Mouse (Mus musculus) spleen, postnatal 36 days (tissue): ENCODE results near the gene Cldn24.

Source experiments
- DNase-seq, 2 experiments: peaks; one replicate each; pipeline ENCODE4 v3.0.0; 2022; ENCODE audit warnings: low spot score in 2 of 2, mixed read lengths in 1 of 2

Cldn24 gene

DNA sequence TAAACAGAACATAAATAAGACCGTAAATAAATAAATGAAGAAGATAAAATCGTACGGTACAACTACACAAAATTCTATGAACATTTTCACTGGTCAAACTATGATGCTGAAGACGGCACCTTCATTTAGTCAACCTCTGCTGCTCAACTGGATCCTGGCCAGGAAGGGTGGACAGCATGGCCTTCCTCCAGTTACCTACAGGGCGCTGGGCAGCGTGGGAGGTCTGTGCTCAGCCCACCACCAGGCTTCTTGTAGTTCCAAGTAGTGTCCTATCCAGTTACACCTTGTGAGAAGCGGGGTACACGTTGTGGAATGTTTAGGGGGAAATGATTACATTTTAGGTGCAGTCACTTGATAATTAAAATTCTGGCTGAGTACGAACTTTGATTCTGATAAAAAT is 5.0 kb downstream of the Cldn24 start:
- no peak for DNase-seq

DNA sequence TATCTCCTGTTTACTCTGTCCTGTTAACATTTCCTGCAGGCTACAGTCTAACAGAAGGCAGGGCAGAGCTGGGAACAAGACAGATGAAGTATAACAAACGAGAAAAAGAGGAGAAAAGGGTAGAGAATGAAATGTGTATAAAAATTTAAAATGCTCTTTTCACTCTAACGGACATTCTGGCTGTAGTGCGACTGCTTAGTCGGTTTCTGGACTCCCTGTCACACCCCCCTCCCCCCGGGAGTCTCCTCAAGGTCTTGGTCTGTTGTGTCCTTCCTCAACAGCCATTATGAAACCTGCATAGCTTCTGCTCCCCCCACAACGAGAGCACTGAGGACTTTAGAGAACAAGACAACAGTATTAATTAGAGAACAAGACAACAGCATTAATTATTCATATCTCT is 10.7 kb downstream of the Cldn24 start:
- no peak for DNase-seq

DNA sequence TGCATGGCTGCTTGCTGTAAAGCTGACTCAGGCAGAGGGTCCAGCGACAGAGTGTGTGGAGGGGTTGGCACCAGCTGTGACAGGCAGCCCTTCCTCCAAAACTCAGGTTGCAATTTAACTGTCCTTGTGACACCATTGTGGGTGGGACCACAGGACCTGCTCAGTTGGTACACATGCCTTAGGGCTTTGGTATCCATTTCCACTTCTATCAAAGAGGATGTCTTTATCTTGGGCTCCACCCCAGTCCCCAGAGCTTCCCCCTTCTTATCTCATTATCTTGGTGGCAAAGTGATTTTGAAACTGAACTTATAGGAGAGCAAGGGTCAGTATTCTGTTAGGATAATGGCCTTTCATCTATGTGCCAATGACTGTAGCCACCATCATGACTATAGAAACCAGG is 12.0 kb downstream of the Cldn24 start:
- no peak for DNase-seq

DNA sequence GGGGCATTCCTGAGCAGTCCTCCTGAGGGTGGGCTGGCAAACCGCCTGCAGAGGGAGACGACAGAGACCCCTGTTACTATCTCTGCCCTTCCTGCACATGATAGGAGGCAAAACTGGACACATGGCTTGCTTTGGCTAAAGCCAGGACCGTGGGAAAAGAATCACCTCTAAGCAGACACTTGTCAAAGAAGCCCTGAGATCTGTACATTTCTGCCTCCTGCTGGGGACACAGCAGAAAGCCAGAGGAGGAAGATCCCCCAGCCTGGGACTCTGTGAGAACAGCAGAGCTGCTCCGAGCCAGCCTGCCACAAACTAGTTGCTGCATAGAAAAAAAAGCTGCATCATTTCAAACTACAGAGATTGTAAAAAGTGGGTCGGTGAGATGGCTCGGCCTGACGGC is 21.1 kb downstream of the Cldn24 start:
- no peak for DNase-seq

DNA sequence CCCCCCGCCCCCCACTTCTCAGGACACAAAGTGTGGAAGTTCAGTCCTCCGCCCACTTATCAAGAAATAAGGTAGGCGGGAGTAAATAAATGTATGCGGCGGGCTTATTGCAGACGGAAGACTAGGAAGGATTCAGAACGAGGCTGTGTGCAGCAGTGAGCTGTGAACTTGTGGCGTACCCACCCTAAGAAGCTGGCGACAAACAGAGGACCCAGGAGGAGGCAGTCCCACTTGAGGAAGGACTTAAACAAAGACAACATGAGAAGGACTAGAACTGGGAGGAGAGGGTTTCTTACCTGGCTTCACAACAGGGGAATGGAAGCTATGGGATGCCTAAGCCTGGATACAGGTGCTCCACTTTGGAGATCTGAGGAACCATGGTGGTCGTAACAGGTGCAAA is 21.7 kb downstream of the Cldn24 start:
- DNase-seq, result no peak

DNA sequence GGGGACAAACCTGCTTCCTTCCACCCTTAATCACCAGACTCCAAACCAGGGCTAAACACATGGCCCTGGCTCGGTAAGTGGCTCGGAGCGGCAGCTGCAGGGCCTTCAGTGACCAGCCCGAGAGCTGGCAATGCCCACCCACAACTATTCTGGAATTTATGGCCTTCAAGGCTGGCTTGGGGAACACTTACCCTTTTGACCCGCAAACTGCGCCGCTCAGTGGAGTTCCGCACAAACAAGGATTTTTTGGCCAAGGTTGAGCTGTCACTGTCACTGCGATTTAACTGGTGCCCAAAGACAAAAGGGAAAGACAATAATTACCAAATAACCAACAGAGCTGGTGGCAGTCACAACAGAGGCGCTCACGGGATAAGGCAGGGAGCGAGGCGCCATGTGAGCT is 24.0 kb downstream of the Cldn24 start:
- no peak for DNase-seq

DNA sequence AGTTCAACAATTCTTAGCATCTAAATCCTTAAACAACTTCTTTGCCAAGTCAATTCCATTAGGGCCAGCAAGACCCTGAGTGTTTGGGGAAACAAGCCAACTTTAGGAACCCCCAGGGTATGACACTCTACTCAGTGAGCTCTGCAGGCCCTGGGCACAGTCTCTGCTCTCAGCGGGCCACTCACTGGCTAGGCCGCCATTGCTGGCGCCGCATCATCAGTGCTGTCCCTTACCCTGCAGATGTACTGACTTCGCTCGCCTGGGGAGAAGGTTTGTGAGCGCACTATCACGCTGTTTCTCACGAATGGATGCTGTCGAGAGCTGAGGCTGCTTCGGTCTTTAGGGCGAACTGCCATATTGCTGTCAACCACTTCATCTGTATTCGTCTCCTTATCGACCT is 25.2 kb downstream of the Cldn24 start:
- no peak for DNase-seq

DNA sequence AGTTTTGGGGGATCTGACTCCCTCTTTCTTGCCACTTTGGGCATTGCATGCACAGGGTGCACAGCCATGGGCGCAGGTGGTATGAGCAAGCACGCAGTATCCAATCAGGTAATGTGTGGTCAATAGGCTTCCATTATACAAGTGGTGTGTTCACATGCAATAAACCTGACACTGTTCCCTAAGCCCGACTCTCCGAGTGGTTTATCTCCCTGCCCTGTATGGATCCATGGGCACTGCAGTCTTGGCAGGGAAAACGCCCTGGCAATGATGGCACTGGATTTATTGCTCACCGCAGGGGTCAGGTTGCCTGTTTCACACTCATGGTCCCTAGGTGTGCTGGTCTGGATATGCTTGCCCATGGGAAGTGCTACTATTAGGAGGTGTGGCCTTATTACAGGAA is 26.0 kb downstream of the Cldn24 start:
- DNase-seq, result no peak

DNA sequence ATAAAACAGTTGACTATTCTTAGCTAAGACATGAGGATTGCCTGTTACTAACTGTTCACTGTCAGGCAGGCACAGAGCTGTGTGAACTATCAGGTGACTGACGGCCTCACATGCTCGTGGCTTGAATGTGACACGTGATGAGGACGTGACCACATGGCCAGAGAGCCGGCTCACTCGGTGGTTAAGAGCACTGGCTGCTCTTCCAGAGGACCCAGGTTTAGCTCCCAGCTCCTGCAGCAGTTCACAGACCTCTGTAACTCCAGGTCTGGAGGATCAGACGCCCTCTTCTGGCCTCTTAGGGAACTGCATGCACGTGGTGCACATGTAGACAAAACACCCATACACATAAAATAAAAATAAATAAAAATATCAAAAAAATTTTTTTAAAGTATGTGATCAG is 27.9 kb downstream of the Cldn24 start:
- no peak for DNase-seq

DNA sequence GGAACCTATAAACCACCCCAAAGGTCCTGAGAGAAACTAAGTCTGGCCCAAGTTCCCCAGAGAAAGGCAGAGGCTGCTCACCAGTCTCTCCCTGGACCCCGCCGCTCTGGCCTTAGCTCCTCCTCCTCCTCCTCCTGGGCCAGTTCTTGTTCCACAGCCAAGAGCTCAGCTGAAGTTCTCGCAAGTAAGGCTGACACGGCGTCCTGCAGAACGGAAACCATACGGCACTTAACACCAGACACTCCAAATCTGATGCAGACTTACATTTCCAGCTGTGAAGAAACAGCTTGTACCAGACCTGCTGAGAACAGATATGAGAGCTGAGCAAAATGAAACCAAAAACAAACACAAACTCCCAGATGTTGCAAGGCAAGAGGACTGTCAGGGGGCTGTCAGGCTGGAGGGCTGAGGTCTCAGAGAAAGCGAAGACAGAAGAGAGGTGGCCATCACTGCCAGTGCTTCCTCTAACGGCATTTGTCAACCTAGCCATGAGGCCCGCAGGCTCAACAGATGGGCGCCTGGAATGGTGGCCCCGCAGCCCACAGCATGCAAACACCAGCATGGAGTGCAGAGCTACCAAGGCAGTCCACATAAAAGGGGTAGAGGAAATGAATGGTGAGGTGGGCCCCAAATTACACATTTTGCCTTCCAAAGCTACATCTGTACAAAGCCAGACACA is 30.0 kb downstream of the Cldn24 start:
- DNase-seq, result peak; percentile 14 to 20

DNA sequence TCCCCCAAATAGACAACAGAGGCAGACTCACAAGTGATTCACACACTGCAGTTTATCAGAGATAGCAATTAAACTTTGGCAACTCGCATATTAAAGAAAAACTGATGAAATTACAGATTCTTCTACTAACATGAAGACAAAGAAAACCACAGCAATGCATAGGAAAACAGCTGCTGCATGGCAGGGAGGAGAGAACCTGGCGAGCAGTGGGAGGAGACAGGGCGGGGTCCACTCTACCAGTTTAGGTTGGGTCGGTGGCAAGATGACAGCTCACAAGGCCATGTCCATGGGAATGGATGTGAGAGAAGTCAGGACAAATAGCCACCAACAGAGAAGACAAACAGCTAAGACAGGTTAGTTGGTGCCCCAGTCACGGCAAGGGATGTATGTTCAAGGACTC is 30.8 kb downstream of the Cldn24 start:
- DNase-seq, result no peak

DNA sequence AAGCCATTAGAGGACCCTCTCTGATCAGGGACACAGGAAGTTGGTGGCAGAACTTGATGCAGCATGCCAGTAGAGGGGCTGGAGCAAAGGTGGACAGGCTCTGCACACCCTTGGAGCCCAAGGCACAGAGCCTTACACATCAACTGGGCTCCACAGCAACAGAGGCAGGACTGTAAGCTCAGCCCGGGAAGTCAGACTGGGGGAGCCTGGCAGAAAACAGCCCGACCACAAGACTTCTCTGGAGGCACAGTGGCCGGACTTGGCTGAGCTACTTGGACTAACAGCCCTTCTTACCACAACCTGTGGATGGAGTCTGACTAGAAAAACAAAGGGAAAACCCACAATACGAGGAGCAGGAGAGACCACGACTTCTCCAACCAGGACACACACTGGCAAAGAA is 31.4 kb downstream of the Cldn24 start:
- DNase-seq, result no peak

DNA sequence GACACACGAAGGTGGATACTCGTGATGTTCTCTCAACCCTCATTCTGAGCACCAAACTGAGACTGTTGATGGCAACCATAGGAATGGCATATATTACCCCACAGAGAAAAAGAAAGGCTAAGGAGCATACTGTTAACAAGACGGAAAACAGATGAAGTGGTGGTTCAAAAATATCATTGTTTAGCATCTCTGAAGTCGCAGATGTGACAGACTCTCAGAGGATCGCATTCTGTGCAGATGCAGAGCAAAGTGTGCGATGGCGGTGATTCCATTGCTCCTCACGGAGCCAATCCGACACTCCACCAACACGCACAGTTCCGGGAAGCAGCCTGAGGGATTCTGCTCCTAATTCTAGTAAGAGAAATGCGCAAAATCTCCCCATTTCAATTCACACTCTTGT is 37.3 kb downstream of the Cldn24 start:
- DNase-seq, result no peak

DNA sequence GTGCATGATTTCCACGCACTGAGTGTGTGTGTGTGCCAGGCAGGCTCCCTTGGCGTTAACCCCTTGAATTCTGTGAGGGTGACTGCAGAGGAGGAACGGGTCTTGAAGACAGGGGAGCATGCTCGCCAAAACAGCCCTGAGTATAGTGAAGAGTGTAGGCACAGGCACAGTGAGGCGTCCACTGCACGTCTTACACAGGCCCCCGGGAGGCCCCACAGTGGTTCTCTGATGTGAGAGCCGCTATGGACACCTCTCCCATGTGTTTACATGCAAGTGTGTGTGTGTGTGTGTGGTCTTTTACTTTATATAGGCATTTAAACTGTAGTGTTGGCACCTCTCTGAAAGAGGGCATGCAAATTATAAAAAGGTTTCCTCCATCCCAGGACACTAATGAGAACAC is 44.6 kb downstream of the Cldn24 start:
- no peak for DNase-seq

DNA sequence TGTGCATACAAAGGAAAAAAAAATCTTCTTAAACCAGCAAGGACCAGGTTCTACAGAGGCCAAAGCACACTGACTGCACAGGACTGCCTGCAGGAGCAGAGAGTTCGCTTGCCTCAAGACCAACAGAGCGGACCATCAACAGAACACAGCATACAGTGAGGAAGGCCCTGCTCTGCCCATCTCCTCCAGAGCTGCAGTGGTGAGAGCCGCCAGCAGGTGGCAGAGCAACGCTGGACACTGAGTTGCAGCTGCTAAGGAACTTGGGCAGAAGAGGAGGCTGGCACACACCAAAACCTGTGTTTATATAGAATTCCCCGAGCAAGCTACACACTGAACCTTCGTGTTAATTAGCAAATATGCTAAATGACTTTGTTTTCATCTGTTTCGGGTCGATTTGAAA is 45.1 kb downstream of the Cldn24 start:
- peak; percentile 59 to 61 for DNase-seq
